Mouse (Mus musculus) forebrain, embryonic 11.5 days (tissue): ENCODE results near the gene Gpr6. TPM values are rescaled to one million over a fixed set of nuclear protein-coding genes. Genes with fewer than 3 reads are reported as not detected.
A peak's percentile ranks its signal among the peaks of the same experiment; 100 is the strongest.

Source experiments
- ATAC-seq: fragments of 200-750 bp; cut with Nextera tagmentation; replicated peaks from 2 replicates; pipeline ENCODE4 v1.8.0; 2017; ENCODE audit warnings: moderate TSS enrichment; ENCODE audit not compliant: low FRiP score
- DNase-seq: peaks from one replicate; pipeline ENCODE4 v3.0.0-alpha.2; 2017; ENCODE audit warnings: low spot score
- H3K27ac ChIP-seq: fragments of 300-500 bp; sonication (generic); 2 replicates; pipeline ENCODE4 v1.5.1; 2014; ENCODE audit warnings: low read depth, low read length
- H3K27me3 ChIP-seq: fragments of 300-500 bp; sonication (generic); 2 replicates; pipeline ENCODE4 v1.6.1; 2014; ENCODE audit warnings: mild to moderate bottlenecking, low read length, mixed read lengths; ENCODE audit not compliant: control insufficient read depth, insufficient read depth
- H3K36me3 ChIP-seq: fragments of 300-500 bp; sonication (generic); 2 replicates; pipeline ENCODE4 v1.6.1; 2014; ENCODE audit warnings: mild to moderate bottlenecking, low read length, moderate library complexity, mixed read lengths; ENCODE audit not compliant: control insufficient read depth, insufficient read depth
- H3K4me1 ChIP-seq: fragments of 300-500 bp; sonication (generic); replicated peaks from 2 replicates; pipeline ENCODE4 v1.6.1; 2014; ENCODE audit warnings: low read length, mixed read lengths; ENCODE audit not compliant: control insufficient read depth, insufficient read depth
- H3K4me2 ChIP-seq: fragments of 300-500 bp; sonication (generic); 2 replicates; pipeline ENCODE4 v1.6.1; 2014; ENCODE audit warnings: low read depth, mild to moderate bottlenecking, low read length, moderate library complexity, mixed read lengths; ENCODE audit not compliant: severe bottlenecking
- H3K4me3 ChIP-seq: fragments of 300-500 bp; sonication (generic); 2 replicates; pipeline ENCODE4 v1.5.1; 2014; ENCODE audit warnings: low read depth, low read length
- H3K9ac ChIP-seq: fragments of 300-500 bp; sonication (generic); 2 replicates; pipeline ENCODE4 v1.6.1; 2014; ENCODE audit warnings: low read length
- H3K9me3 ChIP-seq: fragments of 300-500 bp; sonication (generic); 2 replicates; pipeline ENCODE4 v1.6.1; 2016; ENCODE audit warnings: low read length, mixed read lengths; ENCODE audit not compliant: control insufficient read depth
- WGBS: fragments of 180-500 bp; shearing (Covaris S2); extraction: QIAGEN DNeasy Blood & Tissue Kit; methylation state at CpG from one replicate; pipeline ENCODE4 v1.1.7; 2014; 5-methylcytosine and 5-hydroxymethylcytosine counted together
- polyA plus RNA-seq: library from polyadenylated mRNA; unstranded; fragments of >200 nt; fragmentation: Nextera tagmentation; extraction: Ambion mirVana; gene quantifications from 2 replicates; pipeline ENCODE4 v1.2.1, GENCODE M21; 2014

Gpr6 gene
- not detected in 2 replicates for polyA plus RNA-seq

DNA sequence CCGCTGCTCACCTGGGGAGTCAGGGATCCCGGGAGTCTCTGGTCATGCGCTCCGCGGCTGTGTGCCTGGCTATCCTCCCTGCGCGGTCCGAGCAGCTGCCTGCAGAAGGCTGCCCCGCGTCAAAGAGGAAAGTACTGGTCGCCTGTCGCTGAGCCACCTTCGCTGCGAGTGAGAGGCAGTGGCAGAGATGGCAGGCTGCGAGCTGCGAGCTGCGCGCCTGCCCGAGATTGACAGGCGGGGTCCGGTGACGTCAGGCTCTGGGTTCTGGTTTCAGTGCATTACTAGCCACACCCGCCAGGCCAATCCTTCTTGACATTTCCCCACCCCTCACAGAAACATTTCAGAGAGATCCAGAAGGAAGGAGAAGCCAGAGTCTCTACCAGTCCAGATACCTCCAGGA is at the start of gene Gpr6:
TSS of gene Gpr6 (minus strand) at position 170 of the 400 bp plus-strand sequence.
- ATAC-seq (peak; percentile 33; the same call in 1 of the 2 replicates), DNase-seq (peak; percentile 65)
- Histone ChIP-seq H3K4me3 (peak within 1 kb of the TSS; percentile 35), H3K9me3 (no peaks in the 10 kb centered on the region), H3K4me2 (peak within 1 kb of the TSS; percentile 75), H3K27ac (no peak within 1 kb of the TSS), H3K4me1 (peaks cover 9% of the 10 kb centered on the region), H3K36me3 (no peaks in the 10 kb centered on the region), H3K27me3 (peaks cover 22% of the 10 kb centered on the region), H3K9ac (no peak within 1 kb of the TSS; the same call in 1 of the 2 replicates)
- WGBS = under 1% methylated on average over 23 of the region's 23 CpGs

DNA sequence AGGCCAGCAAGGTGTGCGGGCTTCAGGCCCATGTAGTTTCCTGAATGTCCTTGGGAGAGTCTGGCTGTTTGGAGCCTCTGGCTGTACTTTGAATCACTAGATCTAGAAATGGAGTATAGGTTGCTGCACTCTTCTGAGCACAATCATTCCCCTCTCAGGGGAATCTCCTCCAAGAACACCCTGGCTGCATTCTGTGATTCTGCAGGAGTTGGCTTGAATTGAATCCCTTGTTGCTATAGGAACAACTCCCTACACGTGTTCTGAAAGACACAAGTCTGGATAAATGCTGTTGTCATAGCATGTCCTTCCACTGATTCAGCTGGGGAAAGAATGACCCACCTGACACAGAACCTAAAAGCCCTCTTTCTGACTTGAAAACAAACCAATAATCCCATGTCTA is 28.0 kb upstream of the Gpr6 start:
- no peaks in the 10 kb centered on the region for H3K27me3 ChIP-seq

DNA sequence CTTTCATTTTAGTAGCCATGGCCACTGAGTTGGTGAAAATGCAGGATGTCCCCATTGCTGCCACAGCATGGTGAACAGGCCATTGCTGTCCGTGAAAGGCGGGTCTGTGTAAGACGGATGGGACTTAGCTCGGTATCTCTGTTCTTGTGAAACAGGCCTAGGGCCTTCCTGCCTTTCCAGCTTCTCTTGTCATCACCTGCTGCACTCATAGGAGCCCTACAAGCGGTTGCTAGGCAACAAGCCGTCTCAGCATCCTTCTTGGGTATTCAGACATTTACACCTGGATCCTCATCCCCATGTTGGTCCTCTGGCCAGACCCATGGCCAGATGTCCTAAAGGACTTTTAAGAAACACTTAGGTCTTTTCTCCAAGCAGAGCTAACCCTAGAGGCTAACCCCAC is 26.1 kb upstream of the Gpr6 start:
- ATAC-seq (no peak), DNase-seq (no peak)
- H3K4me1 ChIP-seq = no peaks in the 10 kb centered on the region
- WGBS = 89% methylated on average over 6 of the region's 6 CpGs
- H3K36me3 ChIP-seq = no peaks in the 10 kb centered on the region
- H3K4me2 ChIP-seq = no peak overlapping the region
- no peaks in the 10 kb centered on the region for H3K9me3 ChIP-seq
- no peak overlapping the region for H3K4me3 ChIP-seq
- H3K27me3 ChIP-seq = no peaks in the 10 kb centered on the region
- H3K9ac ChIP-seq = no peak overlapping the region
- H3K27ac ChIP-seq = no peak overlapping the region

More for the DNA sequence above, 28.0 kb upstream of the Gpr6 start:
- no peaks in the 10 kb centered on the region for H3K36me3 ChIP-seq
- 75% methylated on average over 2 of the region's 2 CpGs for WGBS
- H3K4me1 ChIP-seq = no peaks in the 10 kb centered on the region
- no peak overlapping the region for H3K4me3 ChIP-seq
- no peak overlapping the region for H3K4me2 ChIP-seq
- no peak overlapping the region for H3K27ac ChIP-seq
- no peak for ATAC-seq
- no peak for DNase-seq
- H3K9ac ChIP-seq = no peak overlapping the region
- no peaks in the 10 kb centered on the region for H3K9me3 ChIP-seq

DNA sequence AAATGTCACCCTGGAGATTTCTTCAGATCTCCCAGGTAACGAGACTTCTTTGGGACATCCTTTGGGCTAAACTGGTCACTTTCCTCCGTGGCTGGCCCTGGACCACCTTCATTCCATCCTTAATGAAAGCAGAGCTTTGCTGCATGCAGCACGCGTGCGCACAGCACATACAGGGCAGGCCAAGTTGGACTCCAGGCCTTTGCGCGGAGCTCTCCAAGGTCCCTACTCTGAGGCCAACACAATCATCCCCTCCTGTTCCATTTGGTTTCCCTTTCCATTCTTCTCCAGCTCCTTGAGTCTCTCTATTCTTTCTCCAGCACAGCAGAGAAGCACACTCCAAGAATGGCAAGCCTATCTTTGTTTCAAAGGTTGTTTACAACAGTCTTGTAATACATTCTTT is 16.8 kb upstream of the Gpr6 start:
- WGBS = 65% methylated on average over 7 of the region's 7 CpGs
- Histone ChIP-seq H3K27ac (no peak overlapping the region), H3K27me3 (no peaks in the 10 kb centered on the region), H3K4me3 (no peak overlapping the region), H3K4me2 (no peak overlapping the region), H3K36me3 (no peaks in the 10 kb centered on the region), H3K4me1 (no peaks in the 10 kb centered on the region), H3K9ac (no peak overlapping the region), H3K9me3 (no peaks in the 10 kb centered on the region)
- DNase-seq (no peak), ATAC-seq (no peak)

DNA sequence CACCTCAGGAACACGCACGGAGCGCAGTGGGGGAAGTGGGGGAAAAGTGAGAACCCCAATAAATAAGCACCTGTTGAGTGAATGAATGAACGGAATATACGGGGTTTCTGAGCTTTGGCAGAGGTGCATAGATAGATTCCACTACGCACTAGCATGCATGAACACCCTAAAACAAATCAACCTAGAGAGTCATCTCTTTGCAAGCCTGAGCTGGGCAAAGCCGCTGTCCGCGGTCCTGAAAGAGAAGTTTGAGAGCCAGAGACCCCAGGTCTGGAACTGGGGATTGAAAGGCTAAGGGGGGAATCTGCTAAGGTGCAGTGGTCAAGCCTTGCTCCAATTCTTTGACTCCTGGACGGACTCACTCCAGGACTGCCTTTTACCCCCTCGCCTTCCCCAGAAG is 389 bp downstream of the Gpr6 start:
- Histone ChIP-seq H3K27me3 (peaks cover 22% of the 10 kb centered on the region), H3K9me3 (no peaks in the 10 kb centered on the region)
- peak; percentile 30; the same call in 1 of the 2 replicates for ATAC-seq

DNA sequence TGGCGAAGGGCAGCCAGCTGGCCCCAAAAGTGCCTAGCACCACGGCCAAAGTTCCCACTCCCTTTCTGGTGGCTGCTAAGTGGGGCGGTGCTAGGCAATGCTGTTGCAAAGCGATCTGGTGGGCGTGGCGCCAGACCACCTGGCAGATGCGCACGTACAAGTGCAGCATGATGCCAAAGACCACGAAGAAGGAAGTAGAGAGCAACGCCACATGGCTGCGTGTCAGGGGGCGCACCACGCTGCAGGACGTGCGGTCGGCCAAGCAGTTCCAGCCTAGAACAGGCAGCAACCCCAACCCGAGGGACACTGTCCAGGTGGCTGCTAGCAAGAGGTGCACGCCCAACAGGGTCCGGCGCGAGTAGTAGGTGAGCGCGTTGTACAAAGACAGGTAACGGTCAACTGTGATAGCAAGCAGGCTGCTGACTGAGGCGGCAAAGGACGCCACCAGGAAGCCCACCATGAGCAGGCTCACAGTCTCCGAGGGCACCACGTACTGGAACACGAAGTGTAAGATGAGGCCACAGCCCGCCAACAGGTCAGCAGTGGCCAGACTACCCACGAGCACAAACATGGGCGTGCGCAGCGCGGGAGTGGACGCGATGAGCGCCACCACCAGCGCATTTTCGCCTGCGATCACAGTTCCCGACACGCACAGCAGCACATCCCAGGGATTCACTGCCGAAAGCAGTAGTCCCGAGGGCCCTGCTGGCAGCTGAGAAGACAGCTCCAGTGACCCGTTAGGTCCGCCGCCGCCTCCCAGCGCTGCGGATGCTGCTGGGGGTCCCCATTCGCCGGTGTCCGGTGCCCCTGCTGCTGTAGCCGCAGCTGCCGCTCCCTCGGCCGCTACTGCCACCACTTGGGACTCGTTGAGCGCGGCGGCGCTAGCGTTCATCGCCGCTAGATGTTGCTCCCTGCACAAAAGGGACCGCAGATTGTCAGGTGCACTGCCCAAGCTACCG is 1.1 kb downstream of the Gpr6 start:
- ATAC-seq = 0 out of 2 replicates have a peak, but pooled peaks have one; percentile 10
- H3K27me3 ChIP-seq = peaks cover 22% of the 10 kb centered on the region
- 2% methylated on average over 68 of the region's 68 CpGs for WGBS

More for the DNA sequence above, 389 bp downstream of the Gpr6 start:
- Histone ChIP-seq H3K4me3 (peak overlapping the region; percentile 35), H3K4me1 (peaks cover 9% of the 10 kb centered on the region), H3K4me2 (peak overlapping the region; percentile 75), H3K36me3 (no peaks in the 10 kb centered on the region), H3K9ac (no peak overlapping the region), H3K27ac (no peak overlapping the region)
- peak; percentile 83 for DNase-seq
- 1% methylated on average over 11 of the region's 11 CpGs for WGBS

DNA sequence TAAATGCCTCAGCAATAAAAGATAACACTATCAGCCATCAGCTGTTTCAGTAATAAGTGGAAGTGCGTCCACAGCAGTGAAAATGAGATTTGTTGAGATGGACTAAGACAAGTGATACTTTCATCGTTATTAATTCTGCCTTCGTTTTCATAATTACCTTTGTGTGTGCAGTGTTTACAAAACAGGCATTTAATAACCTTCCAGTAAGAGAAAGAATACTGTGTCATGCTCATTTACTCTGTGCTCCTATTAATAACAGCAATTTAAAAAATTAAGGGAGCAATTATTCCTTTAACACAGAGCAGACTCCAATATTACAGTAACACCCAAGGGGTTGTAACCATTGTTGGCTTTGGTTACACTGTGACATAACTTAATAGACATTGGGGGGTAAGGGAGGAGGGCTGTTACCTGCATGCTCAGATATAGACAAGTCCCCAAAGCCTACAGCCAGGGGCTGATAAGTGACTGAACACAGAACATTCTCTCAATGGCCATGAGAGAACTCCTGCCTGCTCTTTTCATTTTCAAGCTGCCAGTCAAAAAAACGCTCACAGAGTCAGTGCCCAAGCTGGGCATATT is 11.7 kb downstream of the Gpr6 start:
- Histone ChIP-seq H3K4me1 (no peaks in the 10 kb centered on the region), H3K9me3 (no peaks in the 10 kb centered on the region), H3K4me3 (no peak overlapping the region), H3K27ac (no peak overlapping the region), H3K4me2 (no peak overlapping the region), H3K9ac (no peak overlapping the region), H3K27me3 (no peaks in the 10 kb centered on the region), H3K36me3 (no peaks in the 10 kb centered on the region)
- DNase-seq = no peak
- WGBS = 76% methylated on average over 4 of the region's 4 CpGs
- no peak for ATAC-seq

More for the DNA sequence above, 1.1 kb downstream of the Gpr6 start:
- H3K4me3 ChIP-seq = peak overlapping the region; percentile 35
- no peak overlapping the region for H3K27ac ChIP-seq
- no peaks in the 10 kb centered on the region for H3K9me3 ChIP-seq
- no peaks in the 10 kb centered on the region for H3K36me3 ChIP-seq
- peaks cover 9% of the 10 kb centered on the region for H3K4me1 ChIP-seq
- DNase-seq = peak; percentile 66
- H3K9ac ChIP-seq = no peak overlapping the region; the same call in 1 of the 2 replicates
- H3K4me2 ChIP-seq = peak overlapping the region; percentile 75

DNA sequence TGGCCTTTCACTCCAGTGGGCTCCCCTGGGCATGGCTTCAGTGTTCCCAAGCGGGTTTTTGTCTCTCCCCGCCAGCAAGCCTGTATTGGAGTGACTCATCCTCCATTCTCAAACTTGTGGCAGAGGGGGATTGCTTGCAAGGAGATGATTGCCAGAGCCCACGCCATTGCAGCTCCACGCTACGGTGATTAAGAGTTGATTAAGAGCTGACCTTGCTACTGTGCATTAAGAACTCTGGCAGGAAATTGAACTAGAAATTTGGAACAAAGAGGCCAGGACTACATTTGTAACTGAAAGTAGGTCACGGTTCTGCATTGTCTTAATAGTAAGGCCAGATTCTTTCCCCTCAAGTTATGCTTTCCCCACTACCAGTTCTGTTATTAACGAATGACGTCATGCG is 16.5 kb downstream of the Gpr6 start:
- WGBS = 75% methylated on average over 9 of the region's 9 CpGs
- no peak for ATAC-seq
- no peak overlapping the region for H3K4me3 ChIP-seq
- no peak for DNase-seq
- no peaks in the 10 kb centered on the region for H3K27me3 ChIP-seq
- H3K4me2 ChIP-seq = no peak overlapping the region
- no peaks in the 10 kb centered on the region for H3K4me1 ChIP-seq
- no peak overlapping the region for H3K27ac ChIP-seq
- no peak overlapping the region for H3K9ac ChIP-seq
- no peaks in the 10 kb centered on the region for H3K36me3 ChIP-seq
- no peaks in the 10 kb centered on the region for H3K9me3 ChIP-seq
